Mouse (Mus musculus) bone marrow, adult 2 months (tissue): ENCODE measurements around the gene Ptprn2. TPM values are rescaled to one million over a fixed set of nuclear protein-coding genes. Genes with fewer than 3 reads are reported as not detected.

Experiments
- H3K27ac ChIP-seq: fragments of 200-500 bp; 2 replicates; pipeline ENCODE4 v1.5.1; 2012; ENCODE audit warnings: low read depth, mild to moderate bottlenecking, control low read depth, inconsistent platforms, low read length; ENCODE audit not compliant: control insufficient read depth, poor library complexity, insufficient read depth
- H3K4me1 ChIP-seq: fragments of 200-500 bp; 2 replicates; pipeline ENCODE4 v1.6.1; 2011; ENCODE audit warnings: low read length; ENCODE audit not compliant: control insufficient read depth, insufficient read depth
- H3K4me3 ChIP-seq: fragments of 200-500 bp; replicated peaks from 2 replicates; pipeline ENCODE3; 2011; ENCODE audit warnings: mild to moderate bottlenecking, low read depth, low read length, control low read depth; ENCODE audit not compliant: control insufficient read depth
- CTCF ChIP-seq: fragments of 200-500 bp; IDR thresholded peaks from 2 replicates; pipeline ENCODE4 v1.5.1; 2011; ENCODE audit warnings: low read length, control low read depth; ENCODE audit not compliant: control insufficient read depth, insufficient read depth
- POLR2A ChIP-seq: fragments of 200-500 bp; IDR thresholded peaks from 2 replicates; pipeline ENCODE4 v1.6.1; 2011; ENCODE audit warnings: low read depth, mild to moderate bottlenecking, control low read depth, low read length, borderline replicate concordance; ENCODE audit not compliant: control insufficient read depth
- WGBS: fragments of 180-500 bp; shearing (Covaris S2); methylation state at CpG from one replicate; pipeline ENCODE4 v1.1.7; 2018; 5-methylcytosine and 5-hydroxymethylcytosine counted together
- polyA plus RNA-seq: library from polyadenylated mRNA; stranded (reverse); fragments of >200 nt; gene quantifications from 2 replicates; pipeline ENCODE4 v1.2.4, GENCODE M21; 2011; ENCODE audit warnings: low replicate concordance; ENCODE audit not compliant: missing spikeins, insufficient read depth, insufficient read length

The Ptprn2 gene
- polyA plus RNA-seq, 1 experiment, result 0.35 TPM

DNA sequence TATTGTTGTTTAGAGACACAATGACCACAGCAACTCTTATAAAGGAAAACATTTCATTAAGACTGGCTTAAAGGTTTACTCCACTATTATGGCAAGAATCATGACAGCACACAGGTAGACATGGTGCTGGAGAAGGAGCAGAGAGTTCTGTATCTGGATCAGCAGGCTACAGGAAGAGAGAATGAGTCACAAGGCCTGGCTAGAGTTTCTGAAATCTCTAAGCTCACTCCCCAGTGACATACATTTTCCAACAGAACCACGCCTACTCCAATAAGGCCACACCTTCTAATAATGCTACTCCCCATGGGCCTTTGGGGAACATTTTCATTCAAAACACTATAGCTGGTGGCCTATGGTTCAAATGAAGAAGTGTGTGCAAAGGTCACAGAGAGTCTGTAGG is 53.8 kb downstream of the Ptprn2 start:
- Histone ChIP-seq H3K4me1 (no peaks in the 10 kb centered on the region), H3K4me3 (no peak overlapping the region), H3K27ac (no peak overlapping the region)
- TF ChIP-seq POLR2A (no peak), CTCF (no peak)
- WGBS, result 88% methylated on average over 1 of the region's 1 CpGs

DNA sequence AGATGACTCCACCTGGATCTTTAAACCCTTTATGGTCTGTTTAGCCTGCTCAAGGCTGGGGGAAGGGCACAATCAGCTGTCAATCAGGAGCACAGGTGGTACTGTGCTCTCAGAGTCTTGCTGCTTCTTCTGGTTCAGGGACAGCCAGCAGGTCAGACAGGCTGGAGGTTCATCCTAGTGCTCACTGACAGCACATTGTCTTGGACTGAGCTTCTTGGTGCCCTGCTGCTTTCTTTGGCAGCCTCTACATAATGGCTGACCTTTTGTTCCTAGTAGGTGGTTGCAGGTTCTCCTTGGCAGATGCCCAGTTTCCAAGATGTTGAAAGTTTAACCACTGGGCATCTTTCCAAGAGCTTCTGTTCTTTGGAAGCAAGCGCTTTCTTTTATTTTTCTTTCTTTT is 55.1 kb downstream of the Ptprn2 start:
- H3K4me1 ChIP-seq, result no peaks in the 10 kb centered on the region
- H3K4me3 ChIP-seq, result no peak overlapping the region
- no peak for TF ChIP-seq POLR2A
- no peak for TF ChIP-seq CTCF
- no peak overlapping the region for H3K27ac ChIP-seq
- 72% methylated on average over 1 of the region's 1 CpGs for WGBS

DNA sequence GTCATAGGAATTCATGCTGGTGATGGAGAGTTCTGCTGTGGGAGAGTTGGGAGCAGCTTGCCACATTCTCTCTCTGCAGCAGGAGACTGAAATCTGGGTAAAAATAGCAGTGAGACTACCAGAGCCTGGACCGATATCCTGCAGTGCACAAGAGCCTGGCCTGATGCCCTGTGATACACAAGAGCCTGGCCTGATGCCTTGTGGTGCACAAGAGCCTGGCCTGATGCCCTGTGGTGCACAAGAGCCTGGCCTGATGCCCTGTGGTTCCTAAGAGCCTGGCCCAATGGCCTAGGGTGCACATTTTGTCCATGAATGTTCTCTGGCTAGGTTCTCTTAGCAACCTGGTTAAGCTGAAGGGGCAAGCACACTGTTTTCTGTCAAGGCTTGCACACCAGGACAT is 64.5 kb downstream of the Ptprn2 start:
- WGBS, result 60% methylated on average over 1 of the region's 1 CpGs

DNA sequence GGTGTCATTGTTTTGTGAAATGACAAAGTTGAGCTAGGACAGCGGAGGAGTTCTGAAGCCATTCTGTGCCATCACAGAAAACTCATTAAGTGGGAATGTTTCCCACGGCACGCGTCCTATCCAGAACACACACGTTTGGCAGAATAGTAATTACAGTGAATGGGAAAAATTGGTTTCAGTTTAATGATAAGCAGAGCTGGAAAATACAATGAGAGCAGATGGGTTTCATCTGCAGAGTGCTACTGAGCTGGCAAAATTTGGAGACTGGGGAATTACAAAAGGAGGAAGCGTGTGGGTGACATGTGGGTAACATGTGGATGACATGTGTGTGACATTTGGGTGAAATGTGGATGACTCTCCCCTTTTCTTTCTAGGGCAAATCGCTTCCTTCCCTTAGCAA is 66.0 kb downstream of the Ptprn2 start:
- Histone ChIP-seq H3K4me3 (no peak overlapping the region), H3K27ac (no peak overlapping the region), H3K4me1 (no peaks in the 10 kb centered on the region)
- WGBS, result 80% methylated on average over 7 of the region's 7 CpGs
- TF ChIP-seq POLR2A (no peak), CTCF (no peak)

More for the DNA sequence above, 64.5 kb downstream of the Ptprn2 start:
- Histone ChIP-seq H3K4me1 (no peaks in the 10 kb centered on the region), H3K27ac (no peak overlapping the region), H3K4me3 (no peak overlapping the region)
- no peak for TF ChIP-seq POLR2A
- TF ChIP-seq CTCF, result no peak

DNA sequence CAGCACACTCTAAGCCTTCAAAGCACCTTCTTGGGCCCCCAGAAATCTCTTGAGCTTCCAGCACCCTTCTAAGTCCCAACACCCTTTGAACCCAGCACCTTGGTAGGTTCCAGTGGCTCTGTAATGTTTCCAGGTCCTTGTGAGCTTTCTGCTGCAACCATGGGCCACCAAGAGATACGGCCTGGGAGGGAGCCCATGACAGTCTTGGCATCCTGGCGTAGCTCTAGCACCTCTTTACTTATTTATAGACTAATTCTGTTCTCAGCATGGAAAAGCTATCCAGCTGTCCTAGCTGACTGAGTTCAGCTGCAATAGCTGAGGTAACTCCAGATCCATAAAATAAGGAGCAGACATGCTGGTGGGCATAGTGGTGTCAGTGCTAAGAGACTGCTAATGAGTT is 66.8 kb downstream of the Ptprn2 start:
- WGBS, result 74% methylated on average over 2 of the region's 2 CpGs
- Histone ChIP-seq H3K4me1 (no peaks in the 10 kb centered on the region), H3K4me3 (no peak overlapping the region), H3K27ac (no peak overlapping the region)
- no peak for TF ChIP-seq POLR2A
- TF ChIP-seq CTCF, result no peak

DNA sequence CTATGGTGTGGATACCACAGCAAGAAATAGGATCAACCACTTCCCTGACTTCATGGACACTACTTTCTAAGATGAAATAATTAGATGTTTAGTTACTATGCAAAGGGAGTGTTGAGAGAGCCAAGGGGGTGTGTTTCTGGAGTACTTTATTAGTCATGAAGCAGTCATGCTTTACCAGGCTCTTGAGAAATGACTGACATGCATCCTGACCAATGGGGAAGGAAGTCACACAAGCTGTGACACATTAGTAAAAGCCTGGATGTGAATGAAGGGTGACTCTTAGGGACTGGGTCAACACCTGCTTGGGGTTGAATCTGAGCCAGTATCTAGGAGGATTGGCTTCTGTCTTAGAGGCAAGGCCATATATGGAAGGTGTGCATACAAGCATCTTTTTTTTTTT is 67.8 kb downstream of the Ptprn2 start:
- no peak overlapping the region for H3K27ac ChIP-seq
- no peak overlapping the region for H3K4me3 ChIP-seq
- no peak for TF ChIP-seq POLR2A
- TF ChIP-seq CTCF, result no peak
- no peaks in the 10 kb centered on the region for H3K4me1 ChIP-seq

DNA sequence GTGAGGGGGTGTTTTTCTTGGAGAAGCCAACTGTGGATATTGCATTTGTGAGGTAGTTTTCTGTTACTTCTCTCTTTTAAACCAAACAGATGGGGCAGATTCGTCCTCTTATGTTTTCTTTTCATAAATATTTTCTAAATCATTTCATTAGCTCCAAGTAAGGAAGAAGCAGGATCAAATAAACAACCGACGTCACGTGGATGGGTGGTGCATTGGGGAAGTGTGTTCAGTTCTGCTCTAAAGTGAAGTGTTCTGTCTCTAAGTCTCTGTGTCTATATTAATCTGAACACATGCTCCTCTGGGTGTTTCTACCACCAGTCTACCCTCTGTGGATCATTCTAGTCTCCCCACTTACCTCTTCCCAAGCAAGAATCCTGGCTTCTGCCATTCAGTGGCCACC is 70.4 kb downstream of the Ptprn2 start:
- no peak overlapping the region for H3K27ac ChIP-seq
- WGBS, result 66% methylated on average over 4 of the region's 4 CpGs
- no peak for TF ChIP-seq POLR2A
- no peak for TF ChIP-seq CTCF
- H3K4me1 ChIP-seq, result no peaks in the 10 kb centered on the region
- no peak overlapping the region for H3K4me3 ChIP-seq

DNA sequence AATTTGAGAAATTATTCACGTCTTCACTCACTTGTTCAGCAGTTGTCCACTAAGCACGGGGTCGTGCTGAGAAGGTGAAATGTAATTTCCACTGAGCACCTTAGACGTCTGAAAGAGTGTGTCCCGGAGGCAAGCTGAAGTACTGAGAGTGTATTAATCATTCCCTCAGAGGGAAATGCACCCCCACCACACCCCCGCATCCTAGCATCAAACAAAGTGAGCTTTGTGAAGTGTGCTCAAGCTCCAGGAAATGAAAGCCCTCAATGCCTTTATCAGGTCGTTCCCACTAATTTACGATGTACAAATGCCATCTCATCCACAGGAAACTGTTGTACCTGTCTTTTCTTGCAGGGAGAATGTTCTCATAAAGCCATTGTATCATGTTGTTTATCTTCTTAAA is 78.9 kb downstream of the Ptprn2 start:
- Histone ChIP-seq H3K27ac (no peak overlapping the region), H3K4me1 (no peaks in the 10 kb centered on the region), H3K4me3 (no peak overlapping the region)
- TF ChIP-seq CTCF (no peak), POLR2A (no peak)
- WGBS, result 55% methylated on average over 8 of the region's 8 CpGs

DNA sequence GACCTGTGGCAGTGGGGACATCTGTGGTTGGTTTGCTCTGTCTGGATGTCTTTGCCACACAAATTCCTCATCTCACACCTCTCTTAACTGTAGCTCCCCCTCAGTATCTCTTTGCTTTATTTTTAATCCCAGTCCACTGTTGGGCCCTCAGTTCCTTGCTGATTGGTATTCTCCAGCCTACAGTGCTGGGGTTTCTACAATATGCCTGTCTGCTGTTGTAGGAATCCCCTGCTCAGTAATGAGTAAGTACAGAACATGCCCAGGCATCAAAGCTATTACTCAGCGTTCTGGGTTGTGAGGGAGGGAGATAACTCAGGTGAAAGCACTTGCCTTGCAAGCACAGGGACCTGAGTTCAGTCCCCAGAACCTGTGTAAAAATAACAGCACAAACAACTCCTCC is 81.2 kb downstream of the Ptprn2 start:
- Histone ChIP-seq H3K4me3 (no peak overlapping the region), H3K4me1 (no peaks in the 10 kb centered on the region), H3K27ac (no peak overlapping the region)
- TF ChIP-seq CTCF (no peak), POLR2A (no peak)
- WGBS, result 53% methylated on average over 1 of the region's 1 CpGs
